ENCODE assay signal across 8 mouse cellular contexts in genomic region chr6:47453098-47453497, GRCm38 (mm10). TPM values are rescaled to one million over a fixed set of nuclear protein-coding genes. Genes with fewer than 3 reads are reported as not detected.
DNase-seq lines count a peak whose midpoint lies in the region; ATAC-seq and TF ChIP-seq lines count a peak whose summit lies in the region.

Gene Cul1, plus strand, starts transcription at chr6:47453398.

- WGBS in forebrain, embryonic 14.5 days = 38% methylated on average over 2 of the region's 2 CpGs
- WGBS in hindbrain, embryonic 12.5 days = 39% methylated on average over 2 of the region's 2 CpGs
- 34% methylated on average over 2 of the region's 2 CpGs for WGBS in liver, embryonic 14.5 days (ENCODE audit: insufficient replicate concordance)

- peak; percentile 4 for DNase-seq in embryo, embryonic 10.5 days (ENCODE audit: low spot score)
- DNase-seq in embryo, embryonic 10 days (ENCODE audit: low spot score) = no peak
- DNase-seq in G1E (ENCODE audit: low spot score) = no peak
- no peak for DNase-seq in forebrain, embryonic 14.5 days (ENCODE audit: low spot score)
- DNase-seq in liver, embryonic 14.5 days (ENCODE audit: low read depth in 3 of 3, low spot score in 3 of 3) = no peak
- no peak for DNase-seq in ovary, postnatal 36 days (ENCODE audit: low spot score)
- DNase-seq in spleen, postnatal 36 days (ENCODE audit: low spot score in 2 of 2) = no peak

- H3K27me3 ChIP-seq in G1E (ENCODE audit: insufficient read depth, low read length) = no peaks in the 10 kb centered on the region
- no peaks in the 10 kb centered on the region for H3K27me3 ChIP-seq in forebrain, embryonic 14.5 days (replicated peaks; ENCODE audit: control insufficient read depth, insufficient read depth, low read length)
- no peaks in the 10 kb centered on the region for H3K27me3 ChIP-seq in hindbrain, embryonic 12.5 days
- H3K27me3 ChIP-seq in liver, embryonic 14.5 days (ENCODE audit: control insufficient read depth, insufficient read depth, low read length) = no peaks in the 10 kb centered on the region

- H3K4me2 ChIP-seq in forebrain, embryonic 14.5 days (ENCODE audit: low read length) = peak within 1 kb of the TSS; percentile 85
- H3K4me2 ChIP-seq in hindbrain, embryonic 12.5 days (replicated peaks) = peak within 1 kb of the TSS; percentile 54
- peak within 1 kb of the TSS; percentile 93 for H3K4me2 ChIP-seq in liver, embryonic 14.5 days (ENCODE audit: low read depth)

- no peaks in the 10 kb centered on the region for H3K36me3 ChIP-seq in G1E (replicated peaks)
- H3K36me3 ChIP-seq in forebrain, embryonic 14.5 days (ENCODE audit: control insufficient read depth, insufficient read depth, low read length) = no peaks in the 10 kb centered on the region
- H3K36me3 ChIP-seq in hindbrain, embryonic 12.5 days = no peaks in the 10 kb centered on the region
- no peaks in the 10 kb centered on the region for H3K36me3 ChIP-seq in liver, embryonic 14.5 days (replicated peaks; ENCODE audit: control insufficient read depth, insufficient read depth, low read depth)

- TF ChIP-seq EP300 in liver, embryonic 14.5 days (IDR thresholded peaks at IDR 0.05; ENCODE audit: low read depth) = no peak

- peak within 1 kb of the TSS; percentile 100 for H3K9ac ChIP-seq in forebrain, embryonic 14.5 days (ENCODE audit: low read length)
- peak within 1 kb of the TSS; percentile 99 for H3K9ac ChIP-seq in hindbrain, embryonic 12.5 days
- peak within 1 kb of the TSS; percentile 96 for H3K9ac ChIP-seq in liver, embryonic 14.5 days (replicated peaks)

- H3K4me3 ChIP-seq in G1E (ENCODE audit: low read depth, low read length) = peak within 1 kb of the TSS; percentile 90
- peak within 1 kb of the TSS; percentile 97 for H3K4me3 ChIP-seq in forebrain, embryonic 14.5 days (ENCODE audit: low read depth, low read length)
- peak within 1 kb of the TSS; percentile 98 for H3K4me3 ChIP-seq in hindbrain, embryonic 12.5 days
- peak within 1 kb of the TSS; percentile 85 to 96 for H3K4me3 ChIP-seq in liver, embryonic 14.5 days (ENCODE audit: insufficient read depth in 1 of 2, low read depth in 2 of 2, low read length in 2 of 2)

- no peak for TF ChIP-seq CTCF in G1E (IDR thresholded peaks at IDR 0.05; ENCODE audit: low read depth, low read length)
- no peak for TF ChIP-seq CTCF in liver, embryonic 14.5 days (IDR thresholded peaks at IDR 0.05; ENCODE audit: low read depth)

- H3K4me1 ChIP-seq in G1E (ENCODE audit: insufficient read depth, low read depth, low read length) = peaks cover 31% of the 10 kb centered on the region
- peaks cover 22% of the 10 kb centered on the region for H3K4me1 ChIP-seq in forebrain, embryonic 14.5 days (ENCODE audit: control insufficient read depth, insufficient read depth, low read length)
- H3K4me1 ChIP-seq in hindbrain, embryonic 12.5 days = peaks cover 14% of the 10 kb centered on the region
- H3K4me1 ChIP-seq in liver, embryonic 14.5 days (replicated peaks; ENCODE audit: control insufficient read depth in 2 of 2, insufficient read depth in 2 of 2, low read length in 1 of 2) = peaks cover 7 to 24% of the 10 kb centered on the region in 2 experiments

- H3K27ac ChIP-seq in forebrain, embryonic 14.5 days (ENCODE audit: low read depth, low read length) = peak within 1 kb of the TSS; percentile 97
- peak within 1 kb of the TSS; percentile 97 for H3K27ac ChIP-seq in hindbrain, embryonic 12.5 days
- H3K27ac ChIP-seq in liver, embryonic 14.5 days = peak within 1 kb of the TSS; percentile 79

- H3K9me3 ChIP-seq in G1E (replicated peaks) = no peaks in the 10 kb centered on the region
- H3K9me3 ChIP-seq in forebrain, embryonic 14.5 days (replicated peaks; ENCODE audit: control insufficient read depth, low read length) = no peaks in the 10 kb centered on the region
- no peaks in the 10 kb centered on the region for H3K9me3 ChIP-seq in hindbrain, embryonic 12.5 days (replicated peaks)
- no peaks in the 10 kb centered on the region for H3K9me3 ChIP-seq in liver, embryonic 14.5 days (ENCODE audit: control insufficient read depth, low read length)

- no peak for ATAC-seq in G1E (ENCODE audit: extremely low read depth, insufficient number of reproducible peaks, low FRiP score, poor library complexity, severe bottlenecking)
- ATAC-seq in forebrain, embryonic 14.5 days = no peak
- ATAC-seq in hindbrain, embryonic 12.5 days (ENCODE audit: low FRiP score) = no peak
- no peak for ATAC-seq in liver, embryonic 14.5 days (ENCODE audit: insufficient read depth)

RNA-seq across cellular contexts. Expression of gene Cul1, which starts in this region (rescaled TPM):
- total RNA-seq in G1E (2014; fragmentation: Nextera tagmentation) (184 and 203 TPM in 2 replicates), G1E (2017) (144 and 150 TPM in 2 replicates)
- polyA plus RNA-seq in G1E (2012) = 17.5 and 22.6 TPM in 2 replicates
- 161 and 163 TPM in 2 replicates for polyA plus RNA-seq in forebrain, embryonic 14.5 days (2014; fragmentation: Nextera tagmentation; extraction: Ambion mirVana)
- 154 and 156 TPM in 2 replicates for polyA plus RNA-seq in hindbrain, embryonic 12.5 days (2016; fragmentation: Nextera tagmentation; extraction: Ambion mirVana)
- polyA plus RNA-seq in liver, embryonic 14.5 days (2012; rRNA removed) = 21.9 and 37.5 TPM in 2 replicates
- 64.6 and 67.6 TPM in 2 replicates for polyA plus RNA-seq in liver, embryonic 14.5 days (2014; fragmentation: Nextera tagmentation; extraction: Ambion mirVana)
